Mouse (Mus musculus) lung, postnatal 36 days (tissue): ENCODE data around the gene Cldn9.

Source experiments
- DNase-seq: peaks from one replicate; pipeline ENCODE4 v3.0.0; 2022; ENCODE audit warnings: mixed read lengths

Cldn9 gene

DNA sequence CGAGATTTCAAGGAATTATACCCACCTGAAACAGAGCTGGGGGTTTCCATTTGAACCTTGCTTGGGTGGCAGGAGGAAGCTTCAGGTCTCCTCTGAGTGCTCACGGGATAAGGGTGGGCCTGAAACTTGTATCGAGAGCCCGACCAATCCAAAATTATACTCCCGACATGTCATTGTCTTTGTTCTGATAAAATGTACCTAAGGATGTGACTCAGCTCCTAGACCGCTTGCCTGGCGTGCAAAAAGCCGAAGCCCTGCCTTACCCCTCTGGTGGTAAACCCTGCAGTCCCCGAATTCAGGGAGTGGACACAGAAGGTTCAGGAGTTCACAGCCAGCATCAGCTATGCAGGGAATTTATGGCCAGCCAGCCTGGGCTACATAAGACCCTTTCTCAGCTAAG is 3.5 kb downstream of the Cldn9 start:
- DNase-seq, result no peak

DNA sequence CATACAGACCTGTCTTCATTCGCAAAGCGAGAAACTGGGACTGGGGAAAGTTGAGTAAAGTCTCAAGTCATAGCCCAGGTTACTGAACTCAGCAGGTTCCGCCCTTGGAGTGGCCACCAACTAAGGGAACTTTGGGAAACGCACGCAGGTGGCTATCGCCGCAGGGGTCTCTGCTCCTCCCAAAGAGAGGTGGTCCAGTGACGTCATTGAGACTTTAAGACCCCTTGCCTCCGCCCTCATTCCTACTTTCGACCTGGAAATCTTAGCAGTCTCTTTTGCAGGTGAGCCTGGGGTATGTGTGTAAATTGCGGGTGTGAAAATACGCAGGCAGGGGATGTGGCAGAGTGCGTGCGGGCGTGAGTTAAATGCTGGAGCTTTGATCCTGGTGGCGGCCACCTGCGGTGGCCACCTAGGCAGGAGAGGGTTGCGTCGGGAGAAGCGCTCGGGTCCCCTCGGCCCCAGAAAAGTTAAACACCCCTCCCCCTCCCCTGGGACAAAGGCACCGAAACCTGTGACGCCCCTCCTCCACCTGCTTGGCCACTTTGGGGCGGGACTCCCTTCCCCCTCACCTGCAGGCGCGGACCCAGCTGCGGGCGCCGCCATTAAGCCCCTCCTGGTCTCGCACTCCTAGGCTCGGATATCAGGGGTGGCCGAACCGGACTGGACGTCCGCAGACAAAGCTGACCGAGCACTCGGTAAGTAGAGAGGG is 4.5 kb downstream of the Cldn9 start, which contains the start of gene Cldn6:
Cldn6 (plus strand) TSS at position 123 of the 709 bp plus-strand sequence.
- no peak for DNase-seq

DNA sequence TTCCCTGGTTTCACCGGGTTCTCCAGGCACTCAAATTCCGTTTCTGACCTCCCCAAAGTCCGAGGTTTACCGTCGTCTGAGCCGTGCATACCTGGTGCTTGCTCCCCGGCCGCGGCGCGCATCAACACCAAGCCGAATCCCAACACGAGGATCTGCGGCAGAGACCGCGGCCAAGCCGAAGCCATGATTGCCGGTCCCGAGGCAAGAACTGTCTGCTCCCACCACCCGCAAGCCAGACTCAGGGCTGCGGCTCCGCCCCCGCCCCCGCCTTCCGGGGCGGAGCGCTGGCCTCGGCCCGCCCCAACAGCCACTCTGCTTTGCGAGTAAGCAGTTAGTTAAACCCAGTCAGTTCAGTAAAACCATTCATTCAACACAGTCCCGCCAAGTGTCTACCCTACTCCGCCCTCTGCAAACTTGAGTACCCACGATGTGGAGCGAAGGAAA is 6.6 kb downstream of the Cldn9 start, which contains the start of gene Tnfrsf12a:
Tnfrsf12a (minus strand) TSS at position 233 of the 444 bp plus-strand sequence.
- peak; percentile 94 for DNase-seq

DNA sequence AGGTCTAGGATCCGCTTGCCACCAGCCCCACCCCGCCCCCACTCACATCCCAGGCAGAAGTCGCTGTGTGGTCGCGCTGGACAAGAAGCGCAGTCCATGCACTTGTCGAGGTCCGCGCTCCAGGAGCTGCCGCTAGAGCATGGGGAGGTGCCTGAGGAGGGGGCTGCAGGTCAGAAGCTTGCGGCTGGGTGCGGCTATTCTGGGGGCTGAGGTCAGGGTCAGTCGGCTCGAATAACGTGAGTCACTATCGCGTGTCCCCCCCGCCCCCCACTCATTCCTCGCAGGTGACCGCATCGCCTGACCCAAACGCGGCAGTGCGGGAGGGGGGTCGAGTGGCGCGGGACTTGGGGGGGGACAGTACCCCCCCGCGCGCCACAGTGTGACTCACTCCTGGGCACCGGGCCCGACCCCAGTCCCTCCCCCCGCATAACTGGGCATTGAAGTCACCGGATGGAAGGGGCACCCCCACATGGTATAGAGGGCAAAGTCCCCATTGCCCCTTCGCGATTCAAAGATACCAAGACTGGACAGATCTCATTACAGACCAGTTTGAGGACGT is 7.3 kb downstream of the Cldn9 start:
- DNase-seq, result peak; percentile 62

DNA sequence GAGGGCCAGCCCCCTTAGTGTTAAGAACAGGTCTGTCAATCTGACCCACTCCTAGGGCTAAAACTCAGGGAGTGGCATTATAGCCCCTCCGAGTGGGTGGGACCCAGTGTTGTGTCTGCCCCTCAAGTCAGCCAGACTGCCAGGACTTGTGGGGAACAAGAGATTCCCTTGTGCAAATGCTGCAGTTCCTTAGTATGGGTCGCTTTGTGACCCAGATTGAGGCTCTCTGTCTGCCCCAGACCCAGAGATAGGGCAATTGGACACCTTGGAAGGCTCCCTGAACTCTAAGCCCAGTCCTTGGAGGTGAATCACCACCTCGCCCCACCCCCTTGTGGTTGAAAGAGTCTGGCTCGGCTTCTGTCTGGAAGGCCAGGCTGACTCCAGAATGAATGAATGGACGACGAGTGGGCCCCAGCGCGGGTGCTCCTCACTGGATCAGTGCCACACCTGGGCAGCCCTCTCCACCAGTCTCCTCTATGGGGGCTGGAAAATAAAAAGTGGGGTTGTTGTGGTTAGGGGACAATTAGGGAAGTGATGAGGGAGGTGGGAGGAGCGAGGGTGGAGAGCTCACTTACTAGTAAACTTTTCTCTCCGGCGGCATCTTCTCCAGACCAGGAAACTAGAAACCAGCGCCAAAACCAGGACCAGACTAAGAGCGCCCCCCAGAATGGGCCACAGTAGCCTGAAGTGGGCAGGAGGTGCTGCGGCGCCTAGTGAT is 8.1 kb downstream of the Cldn9 start:
- DNase-seq, result peak; percentile 70

DNA sequence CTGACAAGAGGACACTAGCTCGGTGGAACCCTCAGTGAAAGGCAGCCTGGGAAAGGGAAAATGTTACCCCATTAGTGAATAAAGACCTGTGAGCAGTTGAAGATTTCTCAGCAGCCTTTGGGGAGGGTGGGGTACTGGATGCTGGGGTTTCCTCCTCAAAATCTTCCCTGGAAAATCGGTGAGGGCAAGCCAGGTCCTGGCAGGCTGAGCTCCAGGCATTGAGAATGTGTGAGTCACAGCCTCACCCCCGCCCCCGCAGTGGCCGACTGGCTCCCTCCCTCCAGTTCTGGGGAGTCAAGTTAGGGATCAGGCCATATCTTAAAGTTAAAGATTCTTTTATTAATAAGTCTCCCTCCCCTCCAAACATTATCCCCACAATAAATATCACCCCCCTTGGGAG is 8.7 kb downstream of the Cldn9 start:
- DNase-seq, result peak; percentile 78

DNA sequence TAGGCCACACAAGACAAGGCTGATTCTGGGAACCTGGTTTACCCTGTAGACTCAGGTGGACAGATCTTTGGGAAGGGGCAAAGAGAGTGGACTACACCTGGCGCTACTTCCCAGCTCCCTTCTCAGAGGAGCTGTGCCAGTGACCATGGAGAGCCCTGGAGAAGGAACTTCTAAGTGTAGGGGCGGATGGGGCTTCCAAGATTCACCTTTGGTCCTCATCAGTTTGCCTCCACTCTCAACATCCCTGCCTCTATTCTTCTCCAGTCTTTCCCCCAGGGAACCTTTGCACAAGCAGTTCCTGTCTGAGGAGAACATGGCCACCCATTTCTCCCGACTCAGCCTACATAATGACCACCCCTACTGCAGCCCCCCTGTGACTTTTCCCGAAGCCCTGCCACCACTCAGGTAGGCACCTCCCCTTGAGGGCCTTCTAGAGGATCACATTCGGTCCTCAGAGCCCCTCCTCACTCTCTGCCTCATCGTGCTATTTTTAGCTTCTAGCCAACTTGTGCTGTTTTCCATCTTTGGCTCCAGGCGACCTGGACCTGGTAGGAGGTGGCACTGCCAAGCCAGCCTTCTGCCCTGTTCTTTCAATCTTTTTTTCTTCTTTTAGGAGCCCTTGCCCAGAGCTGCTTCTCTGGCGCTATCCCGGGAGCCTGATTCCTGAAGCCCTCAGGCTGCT is 9.4 kb downstream of the Cldn9 start:
- DNase-seq, result peak; percentile 10

DNA sequence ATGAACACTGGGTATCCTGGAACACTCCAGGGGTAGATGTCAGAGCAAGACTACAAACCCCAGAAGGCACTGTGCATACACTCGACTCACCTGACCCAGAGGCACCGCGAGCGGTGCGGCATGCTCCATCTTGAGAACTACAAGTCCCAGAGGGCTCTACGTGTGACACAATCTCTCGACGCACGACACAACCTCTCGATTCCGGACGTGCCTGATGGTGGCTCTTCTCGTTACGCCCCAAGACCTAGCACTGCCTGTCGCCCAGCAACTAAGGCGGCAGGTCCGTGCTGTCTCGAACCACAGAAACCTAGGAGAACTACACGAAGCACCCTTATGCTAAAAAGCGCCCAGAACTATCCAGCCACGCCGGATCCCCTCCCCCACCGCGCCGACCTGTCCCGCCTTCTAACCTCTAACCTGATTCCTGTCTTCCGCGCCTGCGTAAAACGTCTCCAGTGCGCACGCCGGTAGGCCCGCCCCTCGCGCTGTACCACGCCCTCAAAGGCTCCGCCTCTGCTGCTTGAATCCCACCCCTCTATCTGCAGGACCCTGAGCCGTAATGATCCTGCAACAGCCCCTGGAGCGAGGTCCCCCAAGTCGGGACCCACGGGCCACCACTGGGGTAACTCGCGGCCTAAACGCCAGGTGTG is 10.3 kb downstream of the Cldn9 start, which contains the start of the genes Hcfc1r1 and Thoc6:
Hcfc1r1 (plus strand) TSS at position 173 of the 650 bp plus-strand sequence.
Thoc6 (minus strand) TSS at position 459 of the 650 bp plus-strand sequence.
- DNase-seq, result peak; percentile 97

DNA sequence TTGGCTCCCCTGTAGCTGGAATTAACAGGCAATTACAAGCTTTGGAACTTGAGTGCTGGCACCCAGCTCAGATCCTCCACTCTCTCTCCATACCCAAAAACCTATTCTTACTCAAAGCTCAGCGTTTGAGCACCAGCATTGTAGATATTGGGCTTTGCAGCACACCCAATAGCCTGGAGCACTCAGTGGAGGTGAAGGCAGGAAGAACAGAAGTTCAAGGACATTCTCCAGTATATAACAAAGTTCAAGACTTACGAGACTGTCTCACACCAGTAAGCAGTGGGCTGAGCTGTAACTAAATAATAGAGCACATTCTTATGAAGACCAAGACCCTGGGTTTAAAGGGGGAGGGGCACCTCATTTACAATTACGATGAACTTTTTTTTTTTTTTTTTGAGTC is 11.1 kb downstream of the Cldn9 start:
- no peak for DNase-seq

DNA sequence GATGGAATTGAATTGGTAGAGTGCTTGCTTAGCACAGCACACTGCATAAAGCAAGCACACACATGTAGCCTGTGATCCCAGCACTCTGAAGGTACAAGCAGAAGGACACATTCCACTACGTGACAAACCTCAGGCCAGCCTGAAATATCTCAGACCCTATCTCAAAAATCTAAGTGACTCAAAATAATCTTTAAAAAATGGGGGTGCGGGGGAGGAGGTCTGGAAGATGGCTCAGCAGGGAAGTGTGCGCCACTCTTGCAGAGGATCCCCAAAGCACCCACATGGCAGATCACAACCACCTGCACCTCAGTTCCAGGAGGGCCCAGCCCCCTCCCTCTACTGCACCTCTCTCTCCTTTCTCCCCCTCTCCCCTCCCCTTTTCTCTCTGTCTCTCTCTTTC is 12.3 kb downstream of the Cldn9 start:
- DNase-seq, result no peak

DNA sequence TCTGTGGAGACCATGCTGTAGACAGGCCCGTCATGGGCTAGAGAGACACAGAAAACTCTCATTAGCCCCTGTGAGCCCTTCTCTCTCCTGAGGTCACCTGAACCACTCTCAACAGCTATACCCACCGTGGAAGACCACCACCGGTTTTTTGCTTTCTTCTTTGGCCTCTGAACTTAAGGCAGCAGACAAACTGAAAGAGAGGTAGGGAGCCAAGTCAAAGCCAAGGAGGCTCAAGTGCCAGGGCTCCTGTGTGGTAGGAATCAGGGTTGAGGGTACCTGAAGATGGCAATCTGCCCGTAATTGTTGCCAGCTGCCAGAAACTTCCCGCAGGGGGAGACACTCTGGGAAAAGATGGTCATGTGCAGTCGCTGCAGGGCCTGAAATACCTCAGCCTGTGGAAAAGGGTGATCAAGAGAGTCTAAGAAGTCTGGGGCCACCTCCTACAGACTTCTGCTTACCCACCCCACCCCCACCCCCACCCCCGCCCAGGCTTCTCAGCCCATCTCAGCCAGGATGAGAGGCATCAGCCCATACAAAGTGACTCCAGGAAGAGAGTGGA is 13.2 kb downstream of the Cldn9 start:
- DNase-seq, result no peak

DNA sequence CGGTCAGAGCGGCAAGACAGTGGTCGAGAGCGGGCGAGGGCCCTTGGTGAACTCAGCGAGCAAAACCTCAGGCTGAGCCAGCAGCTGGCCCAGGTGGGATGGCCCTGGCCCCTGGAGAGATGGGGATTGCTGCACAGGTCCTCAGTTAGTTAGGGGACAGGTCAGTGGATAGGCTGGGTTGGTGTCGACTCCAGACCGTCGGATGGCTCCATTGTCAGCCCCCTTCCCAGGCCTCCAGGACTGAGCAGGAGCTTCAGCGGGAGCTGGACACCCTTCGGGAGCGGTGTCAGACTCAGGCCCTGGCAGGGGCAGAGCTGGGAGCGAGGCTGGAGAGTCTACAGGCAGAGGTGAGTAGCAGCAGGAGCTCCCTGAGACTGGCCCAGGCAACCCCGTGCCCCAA is 18.3 kb downstream of the Cldn9 start:
- no peak for DNase-seq

DNA sequence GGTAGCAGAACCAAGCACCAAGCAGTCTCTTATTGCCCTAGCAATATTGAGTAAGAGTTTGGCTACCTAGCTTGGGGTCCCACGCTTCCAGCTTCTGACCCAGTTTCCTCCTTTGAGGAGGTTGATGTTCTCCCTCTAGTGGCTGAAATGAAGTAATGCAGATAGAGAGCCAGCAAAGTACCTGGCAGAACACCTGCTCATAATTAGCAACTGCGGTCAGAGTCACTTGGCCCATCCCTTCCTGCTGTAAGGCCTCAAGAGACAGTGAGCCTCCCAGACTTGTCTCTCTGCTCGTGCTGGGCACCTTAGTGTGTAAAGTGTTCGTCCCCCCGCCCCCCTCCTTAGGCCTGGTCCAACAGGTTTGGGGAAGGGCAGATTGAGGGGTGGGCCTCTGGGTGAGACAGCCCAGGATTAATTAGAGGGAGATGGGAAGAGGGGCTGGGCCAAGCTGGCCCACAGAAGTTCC is 19.2 kb downstream of the Cldn9 start:
- DNase-seq, result peak; percentile 47

DNA sequence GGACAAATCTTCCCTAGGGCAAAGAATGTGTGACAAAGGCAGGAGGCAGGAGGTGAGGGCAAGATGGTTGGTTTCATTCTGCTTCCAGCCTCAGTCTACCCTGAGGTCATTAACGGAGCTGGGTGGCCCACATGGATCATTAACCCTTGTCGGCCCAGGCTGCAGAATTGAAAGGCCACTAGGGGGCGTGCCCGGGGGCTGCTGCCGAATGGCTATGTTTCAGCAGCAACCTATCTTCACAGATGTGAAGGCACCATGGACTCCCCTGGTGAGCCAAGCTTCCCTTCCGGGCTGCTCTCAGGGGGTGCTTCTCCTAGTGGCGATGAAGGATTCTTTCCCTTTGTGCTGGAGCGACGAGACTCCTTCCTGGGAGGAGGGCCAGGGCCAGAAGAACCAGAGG is 22.3 kb downstream of the Cldn9 start:
- peak; percentile 14 for DNase-seq

DNA sequence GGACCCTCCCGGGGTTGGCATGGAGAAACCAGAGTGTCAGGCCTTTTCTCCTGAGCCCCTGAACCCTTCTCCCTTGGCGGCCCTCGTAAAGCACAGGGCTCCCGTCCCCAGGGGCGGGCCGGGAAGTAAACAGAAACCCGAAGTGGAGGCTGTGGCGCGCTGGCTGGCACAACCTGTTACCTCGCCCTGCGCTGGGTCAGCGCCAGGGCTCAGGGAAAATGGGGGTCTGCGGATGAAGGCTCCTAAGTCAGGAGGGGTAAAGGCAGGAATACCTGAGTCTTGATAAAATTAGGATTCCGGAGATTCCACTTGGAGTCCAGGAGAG is 23.0 kb downstream of the Cldn9 start:
- DNase-seq, result peak; percentile 30

DNA sequence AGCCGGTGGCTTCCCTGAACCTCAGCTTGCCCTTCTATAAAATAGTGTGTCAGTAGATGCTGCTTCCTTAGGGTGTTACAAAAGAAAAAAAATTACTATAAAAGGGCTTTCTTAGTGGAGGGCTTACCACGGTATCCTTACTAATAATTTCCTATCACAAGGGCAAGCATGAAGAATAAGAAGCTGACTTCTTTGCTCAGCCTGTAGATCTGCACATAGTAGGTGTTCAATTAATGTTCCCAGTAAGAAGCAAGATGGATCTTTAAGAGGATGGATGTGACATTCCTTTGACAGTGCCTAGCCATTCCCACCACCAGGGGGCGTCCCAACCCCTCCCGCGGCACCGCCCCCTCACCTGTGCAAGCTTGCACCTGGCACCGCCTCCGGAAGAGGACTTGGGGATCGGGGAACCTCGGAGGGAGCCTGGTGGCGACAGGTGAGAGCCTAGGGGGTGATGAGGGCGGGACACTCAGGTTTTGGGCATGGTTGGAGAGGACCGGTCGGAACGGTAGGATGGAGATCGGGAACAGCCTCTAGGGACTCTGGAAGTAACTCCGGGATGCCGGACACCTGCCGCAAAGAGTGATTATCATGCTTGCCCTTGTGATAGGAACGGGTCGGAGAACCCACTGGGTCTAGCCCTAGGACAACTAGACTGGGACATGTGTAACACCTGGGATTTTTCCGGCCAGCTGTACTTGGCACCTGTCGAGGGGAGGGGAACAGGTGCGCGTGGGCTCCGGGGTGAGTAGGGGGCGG is 23.5 kb downstream of the Cldn9 start, which contains the start of gene Bicdl2:
Bicdl2 (plus strand) TSS at position 390 of the 759 bp plus-strand sequence.
- peak; percentile 84 for DNase-seq

DNA sequence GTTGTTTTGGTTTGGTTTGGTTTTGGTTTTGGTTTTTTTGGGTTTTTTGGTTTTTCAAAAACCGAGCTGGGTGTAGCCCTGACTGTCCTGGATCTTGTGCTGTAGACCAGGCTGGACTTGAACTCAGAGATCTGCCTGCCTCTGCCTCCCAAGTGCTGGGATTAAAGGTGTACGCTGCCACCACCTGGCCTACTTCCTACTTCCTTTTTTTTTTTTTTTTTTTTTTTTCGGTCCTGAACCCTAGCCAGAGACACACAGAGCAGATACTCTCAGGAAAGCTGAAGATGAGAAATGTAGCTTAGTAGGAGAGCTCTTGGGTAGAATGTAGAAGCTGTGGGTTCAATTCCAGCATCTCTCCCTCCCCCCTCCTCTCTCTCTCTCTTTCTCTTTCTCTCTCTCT is 25.4 kb downstream of the Cldn9 start:
- no peak for DNase-seq

DNA sequence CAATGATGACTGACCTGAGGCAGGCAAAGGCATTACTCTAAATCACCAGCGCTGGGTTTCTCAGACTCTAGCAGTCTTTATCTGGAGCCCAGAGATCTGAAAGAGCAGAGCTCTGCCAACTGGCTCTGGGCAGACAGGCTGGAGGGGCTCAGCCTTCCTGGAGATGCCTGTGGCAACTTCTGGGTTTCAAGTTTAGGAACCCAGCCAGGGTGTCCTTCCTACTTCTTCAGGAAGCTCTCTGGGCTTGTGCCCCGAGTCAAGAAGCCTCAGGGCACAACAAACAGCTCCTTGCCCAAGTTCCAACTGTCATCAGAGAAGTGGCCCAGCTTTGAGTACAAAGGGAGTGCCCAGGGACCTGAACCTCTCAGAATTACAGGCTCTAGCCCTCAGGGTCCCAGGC is 29.4 kb downstream of the Cldn9 start:
- DNase-seq, result no peak

DNA sequence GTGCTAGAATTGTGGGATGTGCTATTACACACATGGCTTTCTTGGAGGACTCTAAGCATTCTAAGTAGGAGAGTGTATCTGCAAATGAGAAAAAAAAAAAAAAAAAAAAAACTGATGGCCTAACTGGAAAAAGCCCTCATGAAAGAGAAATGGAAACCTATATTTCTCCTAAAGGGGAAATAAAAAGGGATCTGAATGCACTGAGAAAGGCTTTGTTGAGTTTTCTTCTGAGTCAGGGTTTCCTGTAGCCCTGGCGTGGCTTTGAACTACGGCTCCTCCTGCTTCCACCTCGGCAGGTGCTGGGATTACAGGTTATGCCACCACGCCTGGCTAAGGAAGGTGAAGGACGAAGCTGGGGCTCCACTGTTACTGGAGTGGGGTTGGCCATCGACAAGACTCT is 29.8 kb downstream of the Cldn9 start:
- no peak for DNase-seq

DNA sequence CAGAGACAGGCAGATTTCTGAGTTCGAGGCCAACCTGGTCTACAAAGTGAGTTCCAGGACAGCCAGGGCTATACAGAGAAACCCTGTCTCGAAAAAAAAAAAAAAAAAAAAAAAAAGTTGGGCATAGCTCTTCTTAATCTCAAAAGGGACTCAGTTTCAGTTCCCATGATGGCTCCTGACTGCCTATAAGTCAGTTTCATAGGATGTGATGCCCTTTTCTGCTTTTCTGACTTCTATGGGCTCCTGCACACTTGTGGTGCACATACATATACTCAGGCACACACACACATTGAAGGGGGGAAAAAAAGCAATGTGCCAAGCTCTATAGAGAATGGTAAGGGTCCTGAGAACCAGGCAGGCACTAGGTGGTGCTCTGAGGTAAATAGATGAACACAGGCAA is 30.5 kb downstream of the Cldn9 start:
- no peak for DNase-seq

DNA sequence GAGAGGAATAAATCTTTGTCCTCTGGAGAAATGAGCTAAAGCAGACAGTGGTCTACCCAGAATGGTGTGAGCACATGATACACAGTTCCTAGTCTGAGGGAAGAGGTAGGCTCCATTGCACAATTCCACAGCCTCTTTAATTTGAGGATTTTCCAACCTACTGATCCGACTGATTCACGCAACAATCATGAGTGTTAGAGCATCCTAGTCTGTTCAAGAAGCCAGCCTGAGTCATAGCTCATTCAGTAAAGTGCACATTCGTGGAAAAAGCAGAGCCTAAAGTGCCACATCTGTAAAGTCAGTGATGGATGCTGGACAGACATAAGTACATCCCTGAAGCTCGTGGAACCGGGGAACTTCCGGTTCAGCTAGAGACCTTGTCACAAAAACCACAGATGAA is 32.5 kb downstream of the Cldn9 start:
- no peak for DNase-seq
